Mouse (Mus musculus): ENCODE data around the gene Capn2.

The Capn2 gene

GRCm38 (mm10) chr1:182461261-182461660, 56.1 kb downstream of the Capn2 start:
- no peak for DNase-seq (ENCODE audit: low read depth, low spot score)

- DNase-seq (ENCODE audit: low read depth, low spot score), result no peak
Observed at GRCm38 (mm10) chr1:182460291-182461244, 56.8 kb downstream of the Capn2 start.

GRCm38 (mm10) chr1:182459436-182459835, 58.0 kb downstream of the Capn2 start:
- DNase-seq (ENCODE audit: low read depth, low spot score), result no peak

GRCm38 (mm10) chr1:182458556-182458955, 58.9 kb downstream of the Capn2 start:
- DNase-seq (ENCODE audit: low read depth, low spot score), result no peak

- no peak for DNase-seq (ENCODE audit: low read depth, low spot score)
Observed at GRCm38 (mm10) chr1:182455080-182455479, 62.3 kb downstream of the Capn2 start.

GRCm38 (mm10) chr1:182452473-182452872, 64.9 kb downstream of the Capn2 start:
- DNase-seq (ENCODE audit: low read depth, low spot score), result no peak

GRCm38 (mm10) chr1:182448276-182449035, 69.0 kb downstream of the Capn2 start:
- no peak for DNase-seq (ENCODE audit: low read depth, low spot score)

- no peak for DNase-seq (ENCODE audit: low read depth, low spot score)
Observed at GRCm38 (mm10) chr1:182444116-182444515, 73.3 kb downstream of the Capn2 start.

- no peak for DNase-seq (ENCODE audit: low read depth, low spot score)
Observed at GRCm38 (mm10) chr1:182441791-182442473, 75.5 kb downstream of the Capn2 start.

- no peak for DNase-seq (ENCODE audit: low read depth, low spot score)
Observed at GRCm38 (mm10) chr1:182439546-182440222, 77.7 kb downstream of the Capn2 start.

- DNase-seq (ENCODE audit: low read depth, low spot score), result no peak
Observed at GRCm38 (mm10) chr1:182436746-182437145, 80.7 kb downstream of the Capn2 start.

- DNase-seq (ENCODE audit: low read depth, low spot score), result no peak
Observed at GRCm38 (mm10) chr1:182432059-182432458, 85.3 kb downstream of the Capn2 start.

GRCm38 (mm10) chr1:182430676-182431075, 86.7 kb downstream of the Capn2 start:
- no peak for DNase-seq (ENCODE audit: low read depth, low spot score)

GRCm38 (mm10) chr1:182429826-182430225, 87.6 kb downstream of the Capn2 start:
- no peak for DNase-seq (ENCODE audit: low read depth, low spot score)

GRCm38 (mm10) chr1:182427426-182427825, 90.0 kb downstream of the Capn2 start:
- DNase-seq (ENCODE audit: low read depth, low spot score), result no peak

- no peak for DNase-seq (ENCODE audit: low read depth, low spot score)
Observed at GRCm38 (mm10) chr1:182426444-182426843, 91.0 kb downstream of the Capn2 start.

GRCm38 (mm10) chr1:182425176-182425575, 92.2 kb downstream of the Capn2 start:
- DNase-seq (ENCODE audit: low read depth, low spot score), result no peak

- DNase-seq (ENCODE audit: low read depth, low spot score), result no peak
Observed at GRCm38 (mm10) chr1:182424274-182424673, 93.1 kb downstream of the Capn2 start.

- DNase-seq (ENCODE audit: low read depth, low spot score), result no peak
Observed at GRCm38 (mm10) chr1:182419481-182419880, 97.9 kb downstream of the Capn2 start.

Measured in ZHBTc4 (cell line).